Mouse (Mus musculus) kidney, embryonic 15.5 days (tissue): ENCODE data around the gene Phf12. TPM values are rescaled to one million over a fixed set of nuclear protein-coding genes. Genes with fewer than 3 reads are reported as not detected.

Source experiments
- ATAC-seq: fragments of 200-750 bp; cut with Nextera tagmentation; replicated peaks from 2 replicates; pipeline ENCODE4 v1.8.0; 2017; ENCODE audit warnings: moderate TSS enrichment; ENCODE audit not compliant: low FRiP score
- H3K27ac ChIP-seq: fragments of 300-500 bp; sonication (generic); 2 replicates; pipeline ENCODE4 v1.5.1; 2015; ENCODE audit warnings: mild to moderate bottlenecking, inconsistent platforms
- H3K27me3 ChIP-seq: fragments of 300-500 bp; sonication (generic); 2 replicates; pipeline ENCODE4 v1.6.1; 2015; ENCODE audit warnings: inconsistent platforms
- H3K36me3 ChIP-seq: fragments of 300-500 bp; sonication (generic); 2 replicates; pipeline ENCODE4 v1.6.1; 2015; ENCODE audit warnings: inconsistent platforms
- H3K4me1 ChIP-seq: fragments of 300-500 bp; sonication (generic); 2 replicates; pipeline ENCODE4 v1.6.1; 2015; ENCODE audit warnings: inconsistent platforms
- H3K4me2 ChIP-seq: fragments of 300-500 bp; sonication (generic); 2 replicates; pipeline ENCODE4 v1.6.1; 2015; ENCODE audit warnings: moderate library complexity, mild to moderate bottlenecking, inconsistent platforms
- H3K4me3 ChIP-seq: fragments of 300-500 bp; sonication (generic); replicated peaks from 2 replicates; pipeline ENCODE4 v1.5.1; 2015; ENCODE audit warnings: mild to moderate bottlenecking, inconsistent platforms
- H3K9ac ChIP-seq: fragments of 300-500 bp; sonication (generic); 2 replicates; pipeline ENCODE4 v1.6.1; 2015; ENCODE audit warnings: mild to moderate bottlenecking, inconsistent platforms
- H3K9me3 ChIP-seq: fragments of 300-500 bp; sonication (generic); replicated peaks from 2 replicates; pipeline ENCODE4 v1.6.1; 2016; ENCODE audit warnings: inconsistent platforms
- WGBS: fragments of 180-500 bp; shearing (Covaris S2); methylation state at CpG from one replicate; pipeline ENCODE4 v1.1.7; 2015; ENCODE audit warnings: mixed read lengths; 5-methylcytosine and 5-hydroxymethylcytosine counted together
- polyA plus RNA-seq: library from polyadenylated mRNA; unstranded; fragments of >200 nt; fragmentation: Nextera tagmentation; extraction: Ambion mirVana; gene quantifications from 2 replicates; pipeline ENCODE4 v1.2.1, GENCODE M21; 2015

Phf12 gene
- polyA plus RNA-seq = 15.0 and 20.5 TPM in 2 replicates

DNA sequence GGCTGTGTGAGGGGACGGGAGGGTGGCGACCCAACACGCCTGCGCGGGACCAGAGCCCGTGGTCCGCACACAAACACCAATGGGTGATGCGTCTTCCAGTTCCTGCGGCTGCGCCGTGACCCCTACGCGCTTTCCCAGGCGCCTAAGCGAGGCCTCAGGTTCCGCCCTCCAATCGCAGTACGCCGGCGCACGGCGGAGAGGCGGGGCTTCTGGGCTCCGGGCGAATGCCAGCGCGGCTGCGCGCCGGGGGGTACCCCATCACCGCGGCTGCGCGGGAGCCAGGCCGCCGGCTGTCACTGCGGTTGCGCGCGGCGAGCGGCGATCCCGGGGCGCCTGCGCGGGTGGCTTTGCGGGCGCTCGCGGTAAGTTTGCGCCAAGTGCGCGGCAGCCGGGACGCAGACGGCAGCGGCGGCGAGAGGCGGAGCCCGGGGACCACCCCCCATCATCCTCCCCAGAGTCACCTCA, at the start of gene Phf12:
TSS of gene Phf12 (plus strand) at position 314 of the 465 bp plus-strand sequence.
- peak; percentile 92 for ATAC-seq
- Histone ChIP-seq H3K27ac (peak within 1 kb of the TSS; percentile 97), H3K36me3 (peaks cover 18% of the 10 kb centered on the region), H3K9me3 (no peaks in the 10 kb centered on the region), H3K4me1 (peaks cover 22% of the 10 kb centered on the region), H3K27me3 (peaks cover 17% of the 10 kb centered on the region), H3K4me3 (peak within 1 kb of the TSS; percentile 100), H3K4me2 (peak within 1 kb of the TSS; percentile 84), H3K9ac (peak within 1 kb of the TSS; percentile 99)
- under 1% methylated on average over 62 of the region's 62 CpGs for WGBS

GRCm38 (mm10) chr11:77934111-77934521, 48.4 kb upstream of the Phf12 start:
- Histone ChIP-seq H3K9ac (no peak overlapping the region), H3K9me3 (no peaks in the 10 kb centered on the region)
- 3% methylated on average over 4 of the region's 4 CpGs for WGBS

GRCm38 (mm10) chr11:77934568-77935311, 47.8 kb upstream of the Phf12 start:
- H3K4me1 ChIP-seq = peaks cover 18% of the 10 kb centered on the region
- no peaks in the 10 kb centered on the region for H3K36me3 ChIP-seq
- H3K27me3 ChIP-seq = peaks cover 97% of the 10 kb centered on the region
- no peak for ATAC-seq
- H3K9me3 ChIP-seq = no peaks in the 10 kb centered on the region
- no peak overlapping the region for H3K9ac ChIP-seq
- 53% methylated on average over 5 of the region's 5 CpGs for WGBS
- no peak overlapping the region for H3K4me3 ChIP-seq
- H3K4me2 ChIP-seq = no peak overlapping the region
- H3K27ac ChIP-seq = no peak overlapping the region

More at GRCm38 (mm10) chr11:77934111-77934521, 48.4 kb upstream of the Phf12 start:
- H3K4me2 ChIP-seq = no peak overlapping the region
- H3K27me3 ChIP-seq = peaks cover 97% of the 10 kb centered on the region
- no peak for ATAC-seq
- H3K27ac ChIP-seq = no peak overlapping the region
- H3K4me1 ChIP-seq = peaks cover 18% of the 10 kb centered on the region
- no peaks in the 10 kb centered on the region for H3K36me3 ChIP-seq
- no peak overlapping the region for H3K4me3 ChIP-seq

DNA sequence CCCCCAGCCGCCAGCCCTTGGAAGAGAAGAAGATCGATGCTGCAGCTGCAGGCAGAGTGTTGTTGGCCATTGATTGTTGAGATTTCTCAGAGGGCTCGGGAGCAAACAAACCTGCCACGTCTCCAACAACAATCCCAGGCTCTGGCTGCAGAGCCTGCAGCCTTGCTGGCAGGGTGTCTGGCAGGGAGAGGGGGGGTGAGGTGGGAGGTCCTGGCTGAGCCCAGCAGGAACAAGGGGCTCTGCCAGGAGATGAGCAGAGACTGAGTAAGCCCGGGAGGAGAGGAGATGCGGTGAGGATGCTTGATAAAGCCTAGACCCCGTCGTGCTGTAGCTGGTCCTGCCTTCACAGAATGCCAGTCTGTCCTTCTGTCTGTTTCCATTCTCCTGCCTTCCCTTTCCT, 45.7 kb upstream of the Phf12 start:
- no peak for ATAC-seq
- Histone ChIP-seq H3K27me3 (peaks cover 95% of the 10 kb centered on the region), H3K9me3 (no peaks in the 10 kb centered on the region), H3K4me2 (no peak overlapping the region), H3K4me1 (peaks cover 1% of the 10 kb centered on the region; the same call in 1 of the 2 replicates), H3K4me3 (no peak overlapping the region), H3K36me3 (no peaks in the 10 kb centered on the region), H3K27ac (no peak overlapping the region), H3K9ac (no peak overlapping the region)
- WGBS = 10% methylated on average over 8 of the region's 8 CpGs

- no peaks in the 10 kb centered on the region for H3K9me3 ChIP-seq
- H3K4me2 ChIP-seq = no peak overlapping the region
- WGBS = 22% methylated on average over 4 of the region's 4 CpGs
- no peak for ATAC-seq
- no peaks in the 10 kb centered on the region for H3K36me3 ChIP-seq
- H3K27me3 ChIP-seq = peaks cover 91% of the 10 kb centered on the region
- H3K4me1 ChIP-seq = no peaks in the 10 kb centered on the region
- H3K9ac ChIP-seq = no peak overlapping the region
- H3K4me3 ChIP-seq = no peak overlapping the region
- H3K27ac ChIP-seq = no peak overlapping the region
Measured at GRCm38 (mm10) chr11:77937649-77938410, 44.7 kb upstream of the Phf12 start.

GRCm38 (mm10) chr11:77942230-77942629, 40.3 kb upstream of the Phf12 start:
- Histone ChIP-seq H3K27me3 (peaks cover 81% of the 10 kb centered on the region), H3K36me3 (no peaks in the 10 kb centered on the region), H3K4me3 (no peak overlapping the region), H3K9me3 (no peaks in the 10 kb centered on the region), H3K4me1 (0 out of 2 replicates have a peak, but pooled peaks cover 2% of the 10 kb centered on the region), H3K4me2 (no peak overlapping the region), H3K27ac (no peak overlapping the region), H3K9ac (no peak overlapping the region)
- 14% methylated on average over 5 of the region's 5 CpGs for WGBS
- no peak for ATAC-seq

GRCm38 (mm10) chr11:77947860-77948259, 34.7 kb upstream of the Phf12 start:
- Histone ChIP-seq H3K9me3 (no peaks in the 10 kb centered on the region), H3K9ac (no peak overlapping the region), H3K27ac (no peak overlapping the region), H3K27me3 (peaks cover 84% of the 10 kb centered on the region), H3K4me1 (peaks cover 10% of the 10 kb centered on the region), H3K4me2 (no peak overlapping the region), H3K4me3 (no peak overlapping the region), H3K36me3 (no peaks in the 10 kb centered on the region)
- 3% methylated on average over 9 of the region's 9 CpGs for WGBS
- no peak for ATAC-seq

GRCm38 (mm10) chr11:77950125-77950685, 32.3 kb upstream of the Phf12 start:
- no peak overlapping the region for H3K4me2 ChIP-seq
- WGBS = 37% methylated on average over 12 of the region's 12 CpGs
- H3K36me3 ChIP-seq = no peaks in the 10 kb centered on the region

GRCm38 (mm10) chr11:77950797-77951228, 31.7 kb upstream of the Phf12 start:
- H3K27me3 ChIP-seq = peaks cover 92% of the 10 kb centered on the region
- 52% methylated on average over 5 of the region's 5 CpGs for WGBS
- H3K9me3 ChIP-seq = no peaks in the 10 kb centered on the region

More at GRCm38 (mm10) chr11:77950125-77950685, 32.3 kb upstream of the Phf12 start:
- Histone ChIP-seq H3K4me1 (peaks cover 10% of the 10 kb centered on the region), H3K27me3 (peaks cover 93% of the 10 kb centered on the region), H3K4me3 (no peak overlapping the region), H3K9ac (no peak overlapping the region), H3K27ac (no peak overlapping the region), H3K9me3 (no peaks in the 10 kb centered on the region)
- ATAC-seq = no peak

GRCm38 (mm10) chr11:77953671-77954070, 28.9 kb upstream of the Phf12 start:
- Histone ChIP-seq H3K4me2 (no peak overlapping the region), H3K27me3 (peaks cover 86% of the 10 kb centered on the region), H3K9me3 (no peaks in the 10 kb centered on the region), H3K27ac (no peak overlapping the region), H3K9ac (no peak overlapping the region), H3K4me3 (no peak overlapping the region), H3K4me1 (no peaks in the 10 kb centered on the region), H3K36me3 (no peaks in the 10 kb centered on the region)
- 37% methylated on average over 9 of the region's 9 CpGs for WGBS
- no peak for ATAC-seq

More at GRCm38 (mm10) chr11:77950797-77951228, 31.7 kb upstream of the Phf12 start:
- H3K27ac ChIP-seq = no peak overlapping the region
- H3K4me3 ChIP-seq = no peak overlapping the region
- no peaks in the 10 kb centered on the region for H3K36me3 ChIP-seq
- no peak for ATAC-seq
- H3K4me1 ChIP-seq = peaks cover 10% of the 10 kb centered on the region
- no peak overlapping the region for H3K9ac ChIP-seq
- no peak overlapping the region for H3K4me2 ChIP-seq

DNA sequence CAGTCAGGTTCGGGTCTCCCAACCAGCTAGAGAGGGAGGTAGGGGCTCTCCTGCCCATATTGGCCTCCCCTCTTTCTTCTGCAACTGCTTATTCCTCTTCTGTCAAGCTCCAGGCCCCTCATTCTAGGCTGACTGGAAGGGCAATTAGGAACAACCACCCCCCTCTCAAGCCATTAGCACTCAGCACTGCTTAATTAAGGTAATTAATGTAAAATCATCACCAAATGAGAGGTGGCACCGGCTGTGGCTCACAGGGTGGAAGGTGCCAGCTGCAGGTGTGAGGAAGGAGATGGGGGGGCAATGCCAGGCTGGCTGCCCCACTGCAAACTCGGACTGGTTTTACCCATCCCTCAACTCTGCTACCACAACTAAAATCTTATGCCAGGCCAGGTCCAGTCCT, 26.1 kb upstream of the Phf12 start:
- ATAC-seq = no peak
- H3K9me3 ChIP-seq = no peaks in the 10 kb centered on the region
- peaks cover 82% of the 10 kb centered on the region for H3K27me3 ChIP-seq
- no peak overlapping the region for H3K27ac ChIP-seq
- 42% methylated on average over 3 of the region's 3 CpGs for whole genome bisulfite sequencing
- no peak overlapping the region for H3K4me3 ChIP-seq
- no peak overlapping the region for H3K4me2 ChIP-seq
- no peaks in the 10 kb centered on the region for H3K36me3 ChIP-seq
- H3K9ac ChIP-seq = no peak overlapping the region
- peaks cover 6% of the 10 kb centered on the region; the same call in 1 of the 2 replicates for H3K4me1 ChIP-seq

- WGBS = 60% methylated on average over 2 of the region's 2 CpGs
Measured at GRCm38 (mm10) chr11:77958268-77958667, 24.3 kb upstream of the Phf12 start.

More at GRCm38 (mm10) chr11:77958268-77958667, 24.3 kb upstream of the Phf12 start:
- H3K4me3 ChIP-seq = no peak overlapping the region
- H3K27me3 ChIP-seq = peaks cover 79% of the 10 kb centered on the region
- no peaks in the 10 kb centered on the region for H3K9me3 ChIP-seq
- H3K36me3 ChIP-seq = no peaks in the 10 kb centered on the region
- H3K4me1 ChIP-seq = peaks cover 6% of the 10 kb centered on the region; the same call in 1 of the 2 replicates
- H3K27ac ChIP-seq = no peak overlapping the region
- no peak overlapping the region for H3K9ac ChIP-seq
- H3K4me2 ChIP-seq = no peak overlapping the region
- ATAC-seq = no peak
